In genomic region chr13:24920333-24920977, GRCm38 (mm10) we compare ENCODE assay signal across 8 mouse cellular contexts. TPM values are rescaled to one million over a fixed set of nuclear protein-coding genes. Genes with fewer than 3 reads are reported as not detected.
DNase-seq lines count a peak whose midpoint lies in the region; ATAC-seq and TF ChIP-seq lines count a peak whose summit lies in the region.

No protein-coding gene starts in this region.

- no peaks in the 10 kb centered on the region; the same call in 1 of the 2 replicates for H3K36me3 ChIP-seq in heart, adult 2 months (ENCODE audit: control insufficient read depth, insufficient read depth, low read length)
- 0 out of 2 replicates have a peak, but pooled peaks cover 2% of the 10 kb centered on the region for H3K36me3 ChIP-seq in heart, embryonic 11.5 days (ENCODE audit: control insufficient read depth, insufficient read depth, low read length)

- no peaks in the 10 kb centered on the region for H3K79me2 ChIP-seq in heart, adult 2 months (replicated peaks; ENCODE audit: control insufficient read depth, insufficient read depth, low read length)

- H3K9me3 ChIP-seq in heart, embryonic 11.5 days (replicated peaks; ENCODE audit: control insufficient read depth, low read length): no peaks in the 10 kb centered on the region

- no peak overlapping the region for H3K27ac ChIP-seq in heart, adult 2 months
- H3K27ac ChIP-seq in heart, embryonic 11.5 days (ENCODE audit: low read depth, low read length): no peak overlapping the region

- intact Hi-C loops in heart, adult 2 months (cut with DNase I): loop anchor here (2.0 to 10.0 kb wide), 3 partner anchors 38 to 438 kb away; no protein-coding TSS in a partner anchor

- no peak overlapping the region for H3K4me3 ChIP-seq in heart, adult 2 months
- no peak overlapping the region for H3K4me3 ChIP-seq in heart, embryonic 11.5 days (ENCODE audit: low read depth, low read length)

- no peak for TF ChIP-seq POLR2A in heart, adult 2 months (IDR thresholded peaks at IDR 0.05; ENCODE audit: insufficient read depth, low read depth, low read length)

- DNase-seq in heart, adult 2 months: peak in 1 of 2 experiments; percentile 28
- DNase-seq in ZHBTc4 (ENCODE audit: low read depth, low spot score): peak; percentile 81
- DNase-seq in embryo, embryonic 9.5 days (ENCODE audit: extremely low spot score): peak; percentile 18
- DNase-seq in large intestine, adult 2 months (ENCODE audit: low read depth, low spot score): peak; percentile 43
- DNase-seq in spleen, postnatal 10 days (ENCODE audit: low spot score in 2 of 2): peak; percentile 11 to 67

- whole genome bisulfite sequencing in heart, adult 2 months: 18% methylated on average over 5 of the region's 5 CpGs
- WGBS in heart, embryonic 11.5 days (ENCODE audit: insufficient replicate concordance): 24% methylated on average over 5 of the region's 5 CpGs
- 19% methylated on average over 5 of the region's 5 CpGs for WGBS in large intestine, adult 2 months

- no peak overlapping the region for H3K9ac ChIP-seq in heart, adult 2 months (ENCODE audit: low read depth, low read length)
- H3K9ac ChIP-seq in heart, embryonic 11.5 days (ENCODE audit: low read depth, low read length): no peak overlapping the region

- H3K4me2 ChIP-seq in heart, embryonic 11.5 days: no peak overlapping the region

- TF ChIP-seq CTCF in heart, adult 2 months (IDR thresholded peaks at IDR 0.05): peak; percentile 82

- no peaks in the 10 kb centered on the region for H3K4me1 ChIP-seq in heart, adult 2 months (ENCODE audit: control insufficient read depth, insufficient read depth, low read length)
- H3K4me1 ChIP-seq in heart, embryonic 11.5 days (ENCODE audit: control insufficient read depth, insufficient read depth, low read length): 0 out of 2 replicates have a peak, but pooled peaks cover under 1% of the 10 kb centered on the region

- H3K27me3 ChIP-seq in heart, adult 2 months (ENCODE audit: control insufficient read depth, insufficient read depth, low read length): no peaks in the 10 kb centered on the region
- H3K27me3 ChIP-seq in heart, embryonic 11.5 days (ENCODE audit: control insufficient read depth, insufficient read depth, low read length): no peaks in the 10 kb centered on the region

- no peak for TF ChIP-seq EP300 in heart, adult 2 months (IDR thresholded peaks at IDR 0.05; ENCODE audit: insufficient read depth, low read depth, low read length)

- no peak; the same call in 1 of the 2 replicates for ATAC-seq in heart, embryonic 11.5 days (replicated peaks; ENCODE audit: insufficient number of reproducible peaks, low FRiP score, low TSS enrichment)
- ATAC-seq in hematopoietic stem cell, adult 5-6 weeks (replicated peaks in 1 of 2; ENCODE audit: insufficient read depth in 1 of 2, low FRiP score in 2 of 2, low TSS enrichment in 1 of 2, low read depth in 1 of 2, poor library complexity in 2 of 2, severe bottlenecking in 2 of 2): peak; percentile 85 to 96
- peak; percentile 96 for ATAC-seq in megakaryocyte progenitor cell, adult 5-6 weeks (replicated peaks; ENCODE audit: poor library complexity)

RNA-seq across cellular contexts. Expression of gene Aldh5a1, which starts 17.0 kb away (rescaled TPM):
- 10 to 100 TPM; 26.7 to 28.7 TPM for total RNA-seq in heart, adult 2 months (2021)
- polyA plus RNA-seq in heart, adult 2 months (2012; rRNA removed): 9.6 and 16.2 TPM in 2 replicates
- polyA plus RNA-seq in heart, embryonic 11.5 days (2014; fragmentation: Nextera tagmentation; extraction: Ambion mirVana): 7.9 and 8.1 TPM in 2 replicates
- 1.3 and 5.2 TPM in 2 replicates for total RNA-seq in hematopoietic stem cell, adult 5-6 weeks (2017)
- 3.4 and 5.3 TPM in 2 replicates for polyA plus RNA-seq in large intestine, adult 2 months (2012; rRNA removed)
- total RNA-seq in megakaryocyte progenitor cell, adult 5-6 weeks (2015): 1.2 and 2.3 TPM in 2 replicates
- total RNA-seq in megakaryocyte progenitor cell, adult 5-6 weeks (2017): 1.6 and 2.4 TPM in 2 replicates

RNA-seq across cellular contexts. Expression of gene Gpld1, which starts 22.5 kb away (rescaled TPM):
- 1 to 10 TPM; 2.1 to 2.7 TPM for total RNA-seq in heart, adult 2 months (2021)
- polyA plus RNA-seq in heart, adult 2 months (2012; rRNA removed): 0.98 and 1.6 TPM in 2 replicates
- polyA plus RNA-seq in heart, embryonic 11.5 days (2014; fragmentation: Nextera tagmentation; extraction: Ambion mirVana): 0.11 and 0.42 TPM in 2 replicates
- 0.19 and 0.50 TPM in 2 replicates for total RNA-seq in hematopoietic stem cell, adult 5-6 weeks (2017)
- 3.2 and 4.4 TPM in 2 replicates for polyA plus RNA-seq in large intestine, adult 2 months (2012; rRNA removed)
- 0.07 and 0.27 TPM in 2 replicates for total RNA-seq in megakaryocyte progenitor cell, adult 5-6 weeks (2015)
- 0.29 and 0.68 TPM in 2 replicates for total RNA-seq in megakaryocyte progenitor cell, adult 5-6 weeks (2017)
